Mouse (Mus musculus) stomach, postnatal 0 days (tissue): Measurements from ENCODE around the gene Vegfa. TPM values are rescaled to one million over a fixed set of nuclear protein-coding genes. Genes with fewer than 3 reads are reported as not detected.

Experiments
- ATAC-seq: fragments of 200-750 bp; cut with Nextera tagmentation; 2 replicates; pipeline ENCODE4 v1.8.0; 2017; ENCODE audit not compliant: low FRiP score, low TSS enrichment
- DNase-seq: peaks from one replicate; pipeline ENCODE4 v3.0.0-alpha.2; 2016; ENCODE audit warnings: low spot score
- H3K27ac ChIP-seq: fragments of 300-500 bp; sonication (generic); replicated peaks from 2 replicates; pipeline ENCODE4 v1.5.1; 2014; ENCODE audit warnings: mild to moderate bottlenecking, control low read depth
- H3K27me3 ChIP-seq: fragments of 300-500 bp; sonication (generic); 2 replicates; pipeline ENCODE4 v1.6.1; 2014; ENCODE audit warnings: low read length; ENCODE audit not compliant: control insufficient read depth, insufficient read depth
- H3K36me3 ChIP-seq: fragments of 300-500 bp; sonication (generic); 2 replicates; pipeline ENCODE4 v1.6.1; 2014; ENCODE audit warnings: low read length, mixed read lengths; ENCODE audit not compliant: control insufficient read depth, insufficient read depth
- H3K4me1 ChIP-seq: fragments of 300-500 bp; sonication (generic); replicated peaks from 2 replicates; pipeline ENCODE4 v1.6.1; 2014; ENCODE audit warnings: antibody characterized with exemption; ENCODE audit not compliant: control insufficient read depth, insufficient read depth
- H3K4me2 ChIP-seq: fragments of 300-500 bp; sonication (generic); replicated peaks from 2 replicates; pipeline ENCODE4 v1.6.1; 2014; ENCODE audit warnings: low read depth, mild to moderate bottlenecking, control low read depth, moderate library complexity
- H3K4me3 ChIP-seq: fragments of 300-500 bp; sonication (generic); 2 replicates; pipeline ENCODE4 v1.5.1; 2014; ENCODE audit warnings: low read depth, low read length, control low read depth
- H3K9ac ChIP-seq: fragments of 300-500 bp; sonication (generic); 2 replicates; pipeline ENCODE4 v1.6.1; 2014; ENCODE audit warnings: mild to moderate bottlenecking, low read length, control low read depth, mixed read lengths
- H3K9me3 ChIP-seq: fragments of 300-500 bp; sonication (generic); 2 replicates; pipeline ENCODE4 v1.6.1; 2016; ENCODE audit warnings: low read length; ENCODE audit not compliant: control insufficient read depth
- CTCF ChIP-seq: IDR thresholded peaks from 2 replicates; pipeline ENCODE4 v1.5.1; 2016; ENCODE audit warnings: antibody characterized with exemption, low read depth, mild to moderate bottlenecking, moderate library complexity
- EP300 ChIP-seq: optimal IDR thresholded peaks from 2 replicates; pipeline ENCODE3; 2016; ENCODE audit warnings: antibody characterized with exemption
- WGBS: fragments of 180-500 bp; shearing (Covaris S2); extraction: QIAGEN DNeasy Blood & Tissue Kit; methylation state at CpG from one replicate; pipeline ENCODE4 v1.1.7; 2014; 5-methylcytosine and 5-hydroxymethylcytosine counted together
- polyA plus RNA-seq: library from polyadenylated mRNA; unstranded; fragments of >200 nt; fragmentation: Nextera tagmentation; extraction: Ambion mirVana; gene quantifications from 2 replicates; pipeline ENCODE4 v1.2.1, GENCODE M21; 2015

The Vegfa gene
- polyA plus RNA-seq: 2.4 and 3.1 TPM in 2 replicates

- DNase-seq (peak; percentile 97), ATAC-seq (peak; percentile 74)
- no peaks in the 10 kb centered on the region for H3K36me3 ChIP-seq
- no peaks in the 10 kb centered on the region for H3K9me3 ChIP-seq
- H3K4me1 ChIP-seq: peaks cover 12% of the 10 kb centered on the region; the same call in 1 of the 2 replicates
- H3K9ac ChIP-seq: peak within 1 kb of the TSS; percentile 93
- peak; percentile 99 for TF ChIP-seq CTCF
- no peak for TF ChIP-seq EP300
- WGBS: 1% methylated on average over 40 of the region's 40 CpGs
- peak within 1 kb of the TSS; percentile 84 for H3K4me2 ChIP-seq
- peak within 1 kb of the TSS; percentile 90 for H3K4me3 ChIP-seq
- peak within 1 kb of the TSS; percentile 96 for H3K27ac ChIP-seq
- no peaks in the 10 kb centered on the region for H3K27me3 ChIP-seq
Observed at GRCm38 (mm10) chr17:46032257-46032991, at the start of gene Vegfa. Vegfa (minus strand) TSS chr17:46032369.

DNA sequence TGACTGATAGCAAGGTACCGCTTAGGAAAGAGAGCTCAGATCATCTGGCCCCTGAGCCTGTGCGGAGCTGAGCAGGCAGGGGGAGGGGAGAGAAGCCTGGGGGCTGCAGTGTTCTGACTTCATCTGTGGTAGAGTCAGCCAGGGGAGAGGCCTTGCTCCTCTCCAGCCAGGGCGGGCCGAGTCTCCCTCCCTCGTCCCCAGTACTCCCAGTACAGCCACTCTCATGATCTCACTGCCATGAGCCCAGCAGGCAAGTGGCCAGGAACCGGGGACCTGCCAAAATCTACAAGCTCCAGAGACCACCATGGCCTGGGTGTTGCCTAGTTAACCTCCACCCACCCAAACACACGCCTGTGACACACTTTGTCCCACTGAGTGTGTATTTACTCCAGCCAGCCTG lies 49.5 kb upstream of the Vegfa start:
- Histone ChIP-seq H3K4me1 (peaks cover 5% of the 10 kb centered on the region; the same call in 1 of the 2 replicates), H3K36me3 (no peaks in the 10 kb centered on the region), H3K27ac (no peak overlapping the region; the same call in 1 of the 2 replicates), H3K9ac (no peak overlapping the region), H3K9me3 (no peaks in the 10 kb centered on the region), H3K4me2 (no peak overlapping the region), H3K4me3 (no peak overlapping the region), H3K27me3 (no peaks in the 10 kb centered on the region)
- ATAC-seq (peak; percentile 53), DNase-seq (no peak)
- WGBS: 65% methylated on average over 7 of the region's 7 CpGs
- no peak for TF ChIP-seq CTCF
- TF ChIP-seq EP300: no peak

- Histone ChIP-seq H3K4me3 (no peak overlapping the region), H3K9ac (no peak overlapping the region), H3K4me2 (no peak overlapping the region), H3K36me3 (no peaks in the 10 kb centered on the region), H3K4me1 (peaks cover 5% of the 10 kb centered on the region; the same call in 1 of the 2 replicates), H3K27me3 (no peaks in the 10 kb centered on the region), H3K27ac (peak overlapping the region; percentile 31; the same call in 1 of the 2 replicates), H3K9me3 (no peaks in the 10 kb centered on the region)
- 43% methylated on average over 5 of the region's 5 CpGs for WGBS
- no peak for TF ChIP-seq CTCF
- no peak for TF ChIP-seq EP300
- DNase-seq: no peak
- ATAC-seq: peak; percentile 4; the same call in 1 of the 2 replicates
Observed at GRCm38 (mm10) chr17:46081042-46081441, 48.9 kb upstream of the Vegfa start.

DNA sequence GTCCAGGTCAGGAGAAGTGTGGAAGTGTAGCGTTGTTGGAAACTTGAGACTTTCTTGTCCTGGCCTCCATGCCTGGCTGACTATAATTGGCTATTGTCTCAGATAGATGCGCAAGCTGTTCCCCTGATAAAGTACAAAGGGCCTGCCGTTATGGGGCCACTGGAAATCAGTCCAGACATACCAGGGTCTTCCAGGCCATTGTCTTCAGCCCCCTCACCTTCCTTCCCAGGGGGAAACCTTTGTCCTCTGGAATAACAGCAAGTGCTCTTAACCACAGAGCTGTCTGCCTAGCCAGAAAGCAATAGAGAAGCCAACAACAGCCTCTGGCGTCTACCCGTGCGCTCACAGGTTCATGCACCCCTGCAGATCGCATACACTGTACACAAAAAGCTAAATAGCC lies 48.2 kb upstream of the Vegfa start:
- DNase-seq (no peak), ATAC-seq (no peak)
- H3K4me1 ChIP-seq: peaks cover 5% of the 10 kb centered on the region; the same call in 1 of the 2 replicates
- H3K36me3 ChIP-seq: no peaks in the 10 kb centered on the region
- H3K4me2 ChIP-seq: no peak overlapping the region
- no peak overlapping the region for H3K27ac ChIP-seq
- WGBS: 72% methylated on average over 7 of the region's 7 CpGs
- TF ChIP-seq EP300: no peak
- no peak for TF ChIP-seq CTCF
- no peaks in the 10 kb centered on the region for H3K27me3 ChIP-seq
- H3K9me3 ChIP-seq: no peaks in the 10 kb centered on the region
- H3K4me3 ChIP-seq: no peak overlapping the region
- no peak overlapping the region for H3K9ac ChIP-seq

DNA sequence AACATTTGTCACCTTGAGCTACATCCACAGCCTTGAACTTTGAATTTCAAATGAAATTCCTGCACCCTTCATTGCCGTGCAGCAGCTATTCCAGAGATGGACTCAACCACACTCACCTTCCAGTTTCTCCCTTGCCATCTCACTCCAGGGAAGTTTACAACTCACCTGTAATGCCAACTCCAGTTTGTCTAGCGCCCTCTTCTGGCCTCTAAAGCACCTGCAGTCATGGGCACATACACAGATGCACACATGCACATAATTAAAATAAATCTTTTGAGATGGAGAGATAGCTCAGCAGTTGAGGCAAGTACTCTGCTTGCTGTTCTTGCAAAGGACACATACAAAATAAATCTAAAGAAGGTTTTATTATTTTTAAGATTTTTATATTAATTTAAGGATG lies 46.9 kb upstream of the Vegfa start:
- no peak for DNase-seq
- H3K4me3 ChIP-seq: no peak overlapping the region
- no peak overlapping the region for H3K9ac ChIP-seq
- WGBS: 73% methylated on average over 2 of the region's 2 CpGs
- ATAC-seq: no peak
- H3K36me3 ChIP-seq: no peaks in the 10 kb centered on the region
- H3K4me2 ChIP-seq: no peak overlapping the region
- H3K9me3 ChIP-seq: no peaks in the 10 kb centered on the region
- H3K4me1 ChIP-seq: peaks cover 3% of the 10 kb centered on the region; the same call in 1 of the 2 replicates
- TF ChIP-seq CTCF (peak; percentile 33; the same call in 1 of the 2 replicates), EP300 (no peak)
- no peaks in the 10 kb centered on the region for H3K27me3 ChIP-seq
- no peak overlapping the region for H3K27ac ChIP-seq

DNA sequence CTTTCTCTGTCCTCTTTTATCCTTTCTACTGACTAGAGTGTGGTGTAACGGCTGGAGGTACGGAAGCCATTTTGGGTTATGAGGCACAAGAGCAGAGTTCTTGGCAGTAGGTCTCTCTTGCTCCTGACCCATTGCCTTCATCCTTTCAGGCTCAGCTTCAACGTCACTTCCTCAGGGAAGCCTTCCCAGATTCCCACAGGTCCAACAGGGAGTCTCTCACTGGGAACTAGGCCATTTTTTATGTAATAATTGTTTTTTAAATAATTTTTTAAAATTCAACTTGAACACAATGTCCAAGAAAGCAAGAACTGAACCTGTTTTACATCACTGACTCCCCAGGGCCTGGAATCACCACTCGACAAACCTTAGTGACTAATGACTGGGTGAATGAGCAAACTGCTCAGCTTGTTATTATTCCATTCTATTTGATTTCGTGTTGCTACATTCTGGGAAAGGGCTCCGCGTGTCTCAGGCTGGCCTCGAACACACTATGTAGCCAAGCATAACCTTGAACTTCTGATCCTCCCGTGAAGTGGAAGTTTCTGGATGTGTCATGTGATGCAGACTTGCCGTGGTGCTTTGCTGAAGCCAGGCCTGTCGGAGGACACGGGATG lies 45.9 kb upstream of the Vegfa start:
- no peak for TF ChIP-seq EP300
- no peak for TF ChIP-seq CTCF
- H3K4me3 ChIP-seq: no peak overlapping the region
- H3K9ac ChIP-seq: no peak overlapping the region
- H3K4me2 ChIP-seq: no peak overlapping the region
- 85% methylated on average over 12 of the region's 12 CpGs for WGBS
- no peaks in the 10 kb centered on the region for H3K9me3 ChIP-seq
- ATAC-seq: no peak
- H3K36me3 ChIP-seq: no peaks in the 10 kb centered on the region
- 0 out of 2 replicates have a peak, but pooled peaks cover 2% of the 10 kb centered on the region for H3K4me1 ChIP-seq
- H3K27me3 ChIP-seq: no peaks in the 10 kb centered on the region
- H3K27ac ChIP-seq: no peak overlapping the region
- DNase-seq: no peak
